21 mouse cellular contexts compared by ENCODE assay signal in the genomic region with DNA sequence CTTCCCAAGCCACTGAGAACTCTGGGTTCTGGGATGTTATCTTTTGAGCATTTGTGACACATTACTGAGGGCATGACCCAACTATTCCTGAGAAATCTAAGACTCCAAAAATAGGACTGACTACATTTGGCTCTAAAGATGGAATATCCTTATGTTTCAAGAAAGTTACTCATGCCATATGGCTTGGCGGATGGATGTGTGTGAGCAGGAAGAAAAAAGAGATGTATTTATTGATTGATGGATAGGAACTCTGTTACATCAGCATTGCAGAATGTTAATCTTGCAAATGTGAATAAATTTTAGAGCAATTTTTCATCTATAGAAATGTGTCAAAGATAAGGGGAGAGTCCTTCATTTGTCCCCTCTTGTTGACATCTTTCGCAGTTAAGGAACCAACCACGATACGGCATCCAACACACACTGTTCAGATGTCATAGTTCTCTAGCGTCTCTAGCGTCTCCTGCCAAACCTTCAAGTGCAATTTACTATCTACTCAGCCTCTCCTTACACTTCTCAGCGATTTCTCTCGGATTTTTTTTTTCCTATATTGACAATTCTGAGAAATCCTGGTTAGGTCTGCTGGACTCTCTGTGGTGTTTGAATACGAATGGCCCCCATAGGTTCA.
DNase-seq lines count a peak whose midpoint lies in the region; ATAC-seq and TF ChIP-seq lines count a peak whose summit lies in the region.
"Had no signal": no experiment of that assay in that cellular context is flagged by ENCODE, and none has a peak within 500 bp of the region (broad histone marks: within the 10 kb centered on the region; RNA-seq: fewer than 3 reads in every experiment).

No protein-coding gene starts in this region.

- TF ChIP-seq POLR2A in heart, adult 2 months (IDR thresholded peaks at IDR 0.05; ENCODE audit: insufficient read depth, low read depth, low read length), result no peak

- intact Hi-C loops in heart, adult 2 months (cut with DNase I), result no loop called here
- intact Hi-C loops in heart, postnatal 25 days (cut with DNase I), result no loop called here

- ATAC-seq in forebrain, embryonic 15.5 days (replicated peaks), result no peak
- no peak for ATAC-seq in forebrain, embryonic 12.5 days (ENCODE audit: low FRiP score)
- no peak for ATAC-seq in activated CD4-positive, CD25-positive, alpha-beta regulatory T cell, adult 4 months
- ATAC-seq: hindbrain, postnatal 0 days; Patski had no signal

- H3K4me3 ChIP-seq in forebrain, embryonic 15.5 days, result no peak overlapping the region
- no peak overlapping the region for H3K4me3 ChIP-seq in forebrain, embryonic 12.5 days (replicated peaks)
- H3K4me3 ChIP-seq in heart, adult 2 months, result no peak overlapping the region
- H3K4me3 ChIP-seq in layer of hippocampus, adult 2 months, result no peak overlapping the region
- H3K4me3 ChIP-seq: embryonic facial prominence, embryonic 12.5 days; heart, embryonic 10.5 days; hindbrain, embryonic 13.5 days had no signal

- H3K27ac ChIP-seq in forebrain, embryonic 15.5 days (replicated peaks), result peak overlapping the region; percentile 63
- H3K27ac ChIP-seq in forebrain, embryonic 12.5 days, result no peak overlapping the region
- no peak overlapping the region for H3K27ac ChIP-seq in heart, adult 2 months
- H3K27ac ChIP-seq in layer of hippocampus, adult 2 months, result no peak overlapping the region
- H3K27ac ChIP-seq: embryonic facial prominence, embryonic 12.5 days; heart, embryonic 10.5 days; hindbrain, embryonic 13.5 days; hindbrain, postnatal 0 days had no signal

- 0 out of 2 replicates have a peak, but pooled peaks have one; percentile 8 for TF ChIP-seq CTCF in heart, adult 2 months (IDR thresholded peaks at IDR 0.05)
- peak; percentile 36; the same call in 1 of the 2 replicates for TF ChIP-seq CTCF in layer of hippocampus, adult 2 months (conservative IDR thresholded peaks at IDR 0.05)

- no peaks in the 10 kb centered on the region for H3K9me3 ChIP-seq in forebrain, embryonic 15.5 days
- H3K9me3 ChIP-seq in forebrain, embryonic 12.5 days, result no peaks in the 10 kb centered on the region
- H3K9me3 ChIP-seq: embryonic facial prominence, embryonic 12.5 days; heart, embryonic 10.5 days; hindbrain, embryonic 13.5 days had no signal

- 78% methylated on average over 9 of the region's 9 CpGs for WGBS in forebrain, embryonic 15.5 days
- WGBS in forebrain, embryonic 12.5 days, result 94% methylated on average over 9 of the region's 9 CpGs
- WGBS in heart, adult 2 months, result 85% methylated on average over 9 of the region's 9 CpGs

- no peaks in the 10 kb centered on the region for H3K79me2 ChIP-seq in heart, adult 2 months (replicated peaks; ENCODE audit: control insufficient read depth, insufficient read depth, low read length)

- peaks cover 19% of the 10 kb centered on the region; the same call in 1 of the 2 replicates for H3K4me1 ChIP-seq in forebrain, embryonic 15.5 days
- H3K4me1 ChIP-seq in forebrain, embryonic 12.5 days, result no peaks in the 10 kb centered on the region
- peaks cover 2% of the 10 kb centered on the region; the same call in 1 of the 2 replicates for H3K4me1 ChIP-seq in heart, adult 2 months (ENCODE audit: control insufficient read depth, insufficient read depth, low read length)
- H3K4me1 ChIP-seq: embryonic facial prominence, embryonic 12.5 days; hindbrain, embryonic 13.5 days had no signal

- no peak overlapping the region for H3K4me2 ChIP-seq in forebrain, embryonic 15.5 days (replicated peaks)
- H3K4me2 ChIP-seq in forebrain, embryonic 12.5 days, result no peak overlapping the region
- H3K4me2 ChIP-seq: embryonic facial prominence, embryonic 12.5 days; hindbrain, embryonic 13.5 days had no signal

- TF ChIP-seq EP300 in heart, adult 2 months (IDR thresholded peaks at IDR 0.05; ENCODE audit: insufficient read depth, low read depth, low read length), result no peak

- H3K36me3 ChIP-seq in forebrain, embryonic 15.5 days, result no peaks in the 10 kb centered on the region
- H3K36me3 ChIP-seq in forebrain, embryonic 12.5 days (replicated peaks), result no peaks in the 10 kb centered on the region
- H3K36me3 ChIP-seq in heart, adult 2 months (ENCODE audit: control insufficient read depth, insufficient read depth, low read length), result no peaks in the 10 kb centered on the region
- H3K36me3 ChIP-seq: embryonic facial prominence, embryonic 12.5 days; heart, embryonic 10.5 days had no signal

- DNase-seq in heart, adult 2 months, result no peak
- DNase-seq in heart, postnatal 25 days (ENCODE audit: low spot score), result no peak
- DNase-seq in layer of hippocampus, adult 2 months (ENCODE audit: low spot score in 2 of 2), result peak in 1 of 2 experiments; percentile 16
- DNase-seq in layer of hippocampus, adult 9-10 months (ENCODE audit: low spot score), result no peak
- DNase-seq in brain, adult 2 months (ENCODE audit: low read depth, low spot score), result peak; percentile 67
- DNase-seq: adrenal gland, adult 2 months; adrenal gland, postnatal 36 days; cerebellum, adult 11-12 months; cerebellum, adult 9-10 months; cerebellum, postnatal 25 days; gastrocnemius, postnatal 14 days; kidney, adult 11 months; kidney, adult 9 months had no signal

- no peak overlapping the region for H3K9ac ChIP-seq in forebrain, embryonic 15.5 days (replicated peaks)
- H3K9ac ChIP-seq in forebrain, embryonic 12.5 days, result no peak overlapping the region
- H3K9ac ChIP-seq in heart, adult 2 months (ENCODE audit: low read depth, low read length), result no peak overlapping the region
- H3K9ac ChIP-seq: embryonic facial prominence, embryonic 12.5 days; hindbrain, embryonic 13.5 days had no signal

- no peaks in the 10 kb centered on the region for H3K27me3 ChIP-seq in forebrain, embryonic 15.5 days
- H3K27me3 ChIP-seq in forebrain, embryonic 12.5 days, result no peaks in the 10 kb centered on the region
- no peaks in the 10 kb centered on the region for H3K27me3 ChIP-seq in heart, adult 2 months (ENCODE audit: control insufficient read depth, insufficient read depth, low read length)
- H3K27me3 ChIP-seq: embryonic facial prominence, embryonic 12.5 days; hindbrain, embryonic 13.5 days; Patski had no signal
